Mouse (Mus musculus) adrenal gland, adult 18-20 months (tissue): Measurements from ENCODE around the gene Tmem129. TPM values are rescaled to one million over a fixed set of nuclear protein-coding genes. Genes with fewer than 3 reads are reported as not detected.

Experiments used
- DNase-seq, 2 experiments: peaks; one replicate each; pipeline ENCODE4 v3.0.0; 2021 to 2022; ENCODE audit warnings: low spot score in 2 of 2
- long read RNA-seq, 2 experiments: library from polyadenylated mRNA; stranded (forward); transcript quantifications; one replicate each; pipeline ENCODE4 v2.0.0; 2021
- total RNA-seq, 2 experiments: library from RNA; stranded (reverse); gene quantifications; 1 replicate in 1 of 2; 2 replicates in 1 of 2; pipeline ENCODE4 v1.2.3; 2021

Tmem129 gene
- total RNA-seq, result 10 to 100 TPM; 25.7 to 28.9 TPM
- long read RNA-seq, experiment 1, transcript Tmem129-201 (4 exons, 2,828 nt), result major isoform, 28 of 45 reads
- long read RNA-seq, experiment 1, transcript Tmem129-203 (4 exons, 2,369 nt), result minor isoform, 9 of 45 reads
- long read RNA-seq, experiment 1, partial matches to known transcripts, result 5 of 45 reads
- long read RNA-seq, experiment 1, other reads (novel, unspliced or antisense), result 3 of 45 reads
- long read RNA-seq, experiment 2, transcript Tmem129-203 (4 exons, 2,369 nt), result minor isoform, 9 of 104 reads
- long read RNA-seq, experiment 2, transcript Tmem129-201 (4 exons, 2,828 nt), result major isoform, 76 of 104 reads
- long read RNA-seq, experiment 2, partial matches to known transcripts, result 5 of 104 reads
- long read RNA-seq, experiment 2, other reads (novel, unspliced or antisense), result 14 of 104 reads

DNA sequence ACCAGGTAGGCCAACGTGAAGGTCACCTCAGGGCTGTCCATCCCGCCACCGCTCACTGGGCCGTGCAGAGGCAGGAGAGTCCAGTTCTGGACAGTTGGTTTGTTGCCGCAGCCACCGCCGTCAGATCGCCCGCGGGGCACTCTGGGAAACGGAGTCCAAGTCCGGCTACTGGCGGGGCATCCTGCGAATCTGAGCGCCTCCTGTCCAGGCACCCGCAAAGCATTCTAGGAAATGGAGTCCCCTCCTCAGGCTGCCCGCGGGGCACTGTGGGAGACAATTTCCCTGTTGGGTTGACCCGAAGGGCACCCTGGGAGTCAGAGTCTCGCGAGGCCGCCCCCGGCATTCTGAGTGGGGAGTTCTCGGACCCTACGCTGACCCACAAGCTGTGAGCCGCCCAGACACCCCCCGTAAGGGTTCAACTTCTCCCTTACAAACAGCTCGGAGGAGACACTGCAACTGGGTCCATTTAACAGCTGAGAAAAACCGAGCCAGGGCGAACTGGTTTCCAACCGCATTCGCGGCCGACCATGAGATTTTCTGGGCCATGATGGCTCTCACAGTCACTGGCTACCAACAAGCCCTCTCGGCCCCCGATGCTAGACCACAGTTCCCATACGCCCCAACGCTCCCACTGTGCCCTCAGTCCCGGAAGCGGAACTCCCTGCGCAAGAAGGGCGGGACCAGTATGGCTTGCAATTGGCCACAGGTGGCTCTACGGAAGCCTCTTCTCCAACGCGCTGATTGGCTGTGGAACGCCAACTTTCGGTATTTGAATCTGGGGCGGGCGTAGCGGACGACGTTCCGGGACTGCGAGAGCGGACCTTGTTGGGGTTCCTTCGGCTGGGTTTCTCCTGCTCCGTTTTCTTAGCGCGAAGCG is at the start of gene Tmem129, which contains the start of gene Tacc3:
Tmem129 (minus strand) TSS at position 630 of the 877 bp plus-strand sequence.
Tacc3 (plus strand) TSS at position 342 of the 877 bp plus-strand sequence.
- DNase-seq, result peak; percentile 92 to 94

DNA sequence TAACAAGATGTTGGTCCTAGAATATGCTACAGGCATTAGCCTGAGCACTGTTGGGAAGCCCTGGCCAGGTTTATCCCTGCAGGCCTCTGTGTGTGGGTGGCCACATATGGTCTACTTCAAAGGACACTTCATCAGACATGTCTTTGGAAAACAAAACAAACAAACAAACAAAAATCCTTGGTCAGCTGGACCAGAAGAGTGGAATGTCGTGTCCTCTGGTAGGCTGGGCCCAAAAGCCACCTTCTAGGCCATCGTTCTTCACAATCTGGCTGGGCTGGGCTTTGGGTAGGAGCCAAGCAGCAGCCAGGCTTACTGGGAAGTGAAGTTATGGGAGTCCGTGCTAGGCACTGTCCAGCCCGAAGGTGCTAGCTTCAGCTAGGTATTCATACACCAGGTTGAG is 48.9 kb upstream of the Tmem129 start:
- DNase-seq, result no peak

DNA sequence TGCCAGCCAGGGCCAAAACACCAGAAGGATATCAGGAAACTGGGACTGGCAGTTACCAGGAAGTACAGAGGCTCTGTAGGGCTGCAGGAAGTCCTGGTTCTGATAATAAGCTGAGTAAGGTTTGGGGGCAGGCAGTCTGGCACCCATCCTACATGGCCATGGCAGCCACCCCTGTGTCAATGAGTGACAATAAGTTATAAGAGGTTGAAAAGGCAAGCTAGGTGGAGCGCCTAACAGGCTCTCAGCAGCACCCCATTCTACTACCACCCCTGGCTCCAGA is 48.1 kb upstream of the Tmem129 start:
- no peak for DNase-seq

DNA sequence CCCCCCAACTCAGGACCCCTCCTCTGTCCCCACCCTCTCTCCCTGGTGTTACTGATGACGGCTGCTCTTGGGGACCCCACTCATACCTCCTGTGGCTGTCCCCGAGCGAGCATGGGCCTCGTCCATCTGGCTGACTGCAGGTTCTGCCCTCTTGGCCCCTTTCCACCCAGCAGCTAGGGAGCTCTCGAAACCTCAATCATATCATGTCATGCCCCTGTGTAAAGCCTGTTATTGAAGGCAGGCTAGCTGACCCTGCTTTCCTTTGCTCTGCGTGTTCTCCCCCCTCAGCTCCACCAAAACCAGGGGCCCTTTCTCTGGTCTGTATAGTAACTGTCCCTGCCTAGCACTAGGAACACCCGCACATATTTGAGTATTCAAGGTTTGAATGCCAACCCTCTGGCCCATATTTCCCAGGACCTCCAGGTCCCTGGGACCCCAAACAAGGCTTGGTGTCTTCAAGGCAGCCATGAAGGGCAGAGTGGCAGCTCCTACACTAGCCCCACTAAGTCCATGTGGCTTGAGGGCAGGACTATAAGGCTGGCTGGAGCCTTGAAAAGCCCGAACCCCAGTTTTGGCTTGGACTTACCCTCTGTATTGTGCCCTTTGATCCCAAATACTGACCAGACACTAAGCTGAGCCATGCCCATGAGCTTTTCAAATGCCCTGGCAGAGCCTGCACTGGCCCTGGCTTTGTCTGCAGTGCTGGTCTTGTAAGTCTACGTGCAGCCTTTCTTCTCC is 47.6 kb upstream of the Tmem129 start:
- DNase-seq, result no peak

DNA sequence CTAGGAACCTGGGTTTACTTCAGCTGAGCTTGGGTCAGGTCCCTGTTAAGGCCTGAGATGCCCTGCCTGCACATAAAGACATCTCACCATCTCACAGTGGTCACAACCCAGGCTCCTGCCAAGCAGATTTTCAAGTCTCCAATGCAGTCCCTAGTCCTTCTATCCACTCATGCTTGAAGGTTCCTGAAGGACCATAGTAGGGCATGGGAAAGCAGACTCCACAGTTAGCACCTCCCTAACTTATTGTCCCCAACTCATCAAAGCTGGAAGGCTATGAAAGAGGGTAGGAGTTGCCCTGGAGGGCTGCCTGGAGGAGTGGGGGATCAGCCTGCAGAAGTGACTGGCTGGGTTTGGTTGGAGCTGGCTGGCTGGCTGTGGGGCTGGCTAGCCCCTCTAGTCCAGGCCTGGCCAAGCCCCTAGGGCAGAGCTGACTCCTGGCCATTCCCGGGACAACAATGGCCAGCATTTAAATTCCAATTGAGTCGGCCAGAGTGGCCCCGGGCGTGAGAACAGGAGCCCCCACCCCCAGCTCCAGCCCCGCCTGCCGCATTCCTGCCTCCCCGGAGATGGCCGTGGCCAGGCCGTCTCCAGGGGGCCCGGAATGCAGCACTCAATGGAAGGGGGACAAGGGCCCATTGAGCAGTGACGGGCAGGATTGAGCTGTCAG is 46.9 kb upstream of the Tmem129 start:
- DNase-seq, result no peak

DNA sequence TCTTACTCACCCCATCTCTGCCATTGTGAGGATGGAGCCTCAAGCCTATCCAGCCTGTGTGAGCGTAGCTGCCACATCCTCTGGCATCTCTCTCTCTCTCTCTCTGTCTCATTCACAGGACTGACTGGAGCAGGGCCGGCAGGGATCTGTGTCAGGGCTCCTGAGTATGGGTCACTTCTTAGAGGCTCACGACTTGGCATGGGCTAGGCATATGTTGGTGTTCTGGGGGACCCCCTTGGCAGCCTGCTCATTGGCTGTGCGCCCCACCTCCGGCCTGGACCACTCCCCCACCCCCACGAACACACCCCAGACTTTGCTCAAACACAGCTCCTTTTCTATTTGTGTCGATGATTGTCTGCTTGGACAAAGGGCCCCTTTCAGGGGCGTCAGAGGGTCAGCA is 45.8 kb upstream of the Tmem129 start:
- no peak for DNase-seq

DNA sequence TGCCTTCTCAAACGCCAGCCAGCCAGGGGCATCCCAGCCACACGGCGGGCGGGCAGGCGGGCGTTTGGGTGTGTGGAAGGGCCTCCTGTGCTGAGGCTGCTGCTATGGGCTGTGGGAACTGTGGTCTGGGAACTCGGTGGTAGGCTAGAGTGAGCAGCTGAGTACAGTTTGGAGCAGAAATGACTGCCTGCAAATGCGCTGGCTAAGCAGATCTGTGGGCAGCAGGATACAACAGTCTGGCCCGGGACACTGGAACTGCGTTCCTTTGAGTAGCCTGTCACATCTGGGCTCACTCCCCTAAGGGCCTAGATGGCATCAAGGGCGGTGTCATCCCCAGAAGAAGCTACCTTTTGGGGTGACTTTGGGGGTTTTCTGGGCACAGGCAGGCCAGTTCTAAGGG is 43.6 kb upstream of the Tmem129 start:
- DNase-seq, result no peak

DNA sequence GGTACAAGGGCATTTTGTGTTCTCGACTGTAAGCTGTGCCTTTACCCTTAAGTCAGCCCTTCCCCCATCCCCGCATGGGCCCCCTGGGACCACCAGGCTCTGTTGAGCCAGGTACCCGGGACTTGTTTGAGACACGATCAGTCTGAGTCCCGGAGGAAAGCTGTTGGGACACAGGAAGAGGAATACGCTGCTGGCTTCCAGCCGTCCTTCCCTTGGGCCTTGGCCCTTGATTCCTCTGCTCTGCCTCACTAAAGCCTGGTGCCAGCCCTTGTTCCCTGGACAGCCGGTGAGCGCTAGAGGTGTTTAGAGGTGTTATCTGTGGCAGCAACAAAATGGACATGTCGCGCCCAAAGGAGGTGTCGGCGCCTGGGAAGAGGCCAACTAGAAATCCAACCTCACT is 41.8 kb upstream of the Tmem129 start:
- DNase-seq, result no peak

DNA sequence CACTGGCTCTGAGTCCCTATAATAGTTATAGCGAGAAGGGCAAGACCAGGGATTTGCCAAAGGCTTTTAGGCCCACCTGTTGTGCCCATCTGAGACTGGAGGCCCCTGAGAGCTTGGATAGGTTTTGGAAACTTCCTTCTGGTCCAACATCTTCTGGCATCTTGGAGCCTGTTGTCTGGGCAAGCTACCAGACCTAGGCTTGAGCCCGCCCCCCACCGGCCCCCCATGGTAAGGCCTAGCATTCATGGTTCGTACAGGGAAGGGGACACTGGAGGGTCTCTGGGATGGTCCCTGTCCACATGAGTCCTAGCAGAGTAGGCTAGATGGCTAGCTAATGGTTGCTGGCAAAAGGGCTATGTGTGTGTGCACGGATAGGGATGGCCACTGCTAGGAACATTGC is 40.5 kb upstream of the Tmem129 start:
- DNase-seq, result no peak

DNA sequence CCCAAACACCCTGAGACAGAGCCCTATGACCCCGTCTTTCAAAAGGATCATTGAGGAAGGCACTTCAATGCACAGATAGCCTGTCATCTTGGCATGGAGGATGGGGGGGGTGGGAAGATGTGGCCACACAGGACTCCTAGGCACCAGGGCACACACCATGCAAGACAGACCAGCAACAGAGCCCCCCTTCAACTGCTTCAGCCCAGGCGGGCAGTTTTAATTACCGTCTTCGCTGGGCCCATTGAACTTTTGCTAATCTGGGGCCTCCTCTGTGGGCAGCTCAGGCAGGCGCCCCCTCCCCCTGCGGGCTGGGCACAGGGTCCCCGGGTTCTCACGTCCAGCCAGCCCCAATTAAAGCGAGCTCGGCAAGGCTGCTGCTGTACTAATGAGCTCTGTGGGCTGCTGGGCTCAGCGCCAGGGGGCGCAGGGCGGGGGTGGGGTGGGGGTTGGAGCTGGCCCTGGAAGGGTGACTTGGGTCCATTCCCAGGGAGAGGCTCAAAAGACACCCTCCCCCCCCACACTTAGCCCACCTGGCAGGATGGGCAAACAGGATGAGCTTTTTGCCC is 39.8 kb upstream of the Tmem129 start:
- no peak for DNase-seq

DNA sequence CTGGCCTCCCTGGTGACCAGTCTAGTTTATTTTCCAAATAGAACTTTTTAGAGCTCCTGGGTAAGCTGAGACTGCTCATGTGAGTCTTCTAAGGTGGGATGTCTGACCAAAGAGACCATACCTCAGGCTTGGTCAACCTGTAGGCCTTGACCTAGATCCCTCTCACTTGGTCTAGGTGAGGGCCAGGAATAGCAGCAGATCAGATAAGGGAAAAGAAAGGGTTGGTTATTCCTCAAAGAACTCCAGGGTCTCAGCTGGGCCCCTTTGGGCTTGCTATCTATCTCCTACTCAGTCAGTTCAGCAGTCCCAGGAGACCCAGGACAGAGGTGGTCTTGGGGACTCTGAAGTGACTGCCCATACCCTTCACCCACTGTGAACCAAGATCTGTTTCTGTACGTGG is 39.3 kb upstream of the Tmem129 start:
- DNase-seq, result no peak

DNA sequence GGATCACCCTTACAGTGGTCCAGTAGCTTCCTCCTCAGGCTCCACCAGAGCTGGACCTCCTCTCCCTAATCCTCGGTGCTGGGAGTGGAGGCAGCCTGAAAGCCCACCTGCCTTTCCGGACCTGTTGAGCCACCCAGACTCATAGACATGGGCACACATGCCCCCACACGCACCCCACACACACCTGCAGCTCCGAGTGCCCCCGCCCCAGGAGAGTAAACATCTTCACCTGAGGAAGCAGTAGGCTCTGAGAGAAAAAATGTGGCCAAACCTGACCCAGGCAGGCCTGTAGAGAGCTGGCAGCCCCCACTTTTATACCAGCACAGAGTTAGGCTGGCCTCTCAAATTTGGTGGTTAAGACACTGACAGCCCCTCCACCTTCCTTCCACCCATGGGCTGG is 38.2 kb upstream of the Tmem129 start:
- no peak for DNase-seq

DNA sequence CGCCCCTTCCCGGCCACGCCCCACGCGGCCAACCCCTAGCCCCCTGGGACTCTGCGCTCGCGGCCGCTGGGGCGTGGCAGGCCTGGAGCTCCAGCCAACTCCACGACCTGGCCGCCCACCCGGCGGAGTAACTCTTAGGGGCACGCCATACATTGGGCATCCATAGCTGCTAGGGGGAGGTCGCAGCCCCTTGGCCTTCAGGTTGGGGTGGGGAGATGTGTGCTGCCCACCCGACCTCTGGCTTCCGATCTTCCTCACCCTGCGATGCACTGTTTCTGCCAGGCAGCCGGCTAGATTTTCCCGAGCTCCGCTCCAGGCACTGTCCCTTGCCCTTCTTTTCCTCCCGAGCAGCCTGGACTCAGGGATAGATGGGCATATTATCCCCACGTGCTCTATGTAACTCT is 37.5 kb upstream of the Tmem129 start:
- DNase-seq, result no peak

DNA sequence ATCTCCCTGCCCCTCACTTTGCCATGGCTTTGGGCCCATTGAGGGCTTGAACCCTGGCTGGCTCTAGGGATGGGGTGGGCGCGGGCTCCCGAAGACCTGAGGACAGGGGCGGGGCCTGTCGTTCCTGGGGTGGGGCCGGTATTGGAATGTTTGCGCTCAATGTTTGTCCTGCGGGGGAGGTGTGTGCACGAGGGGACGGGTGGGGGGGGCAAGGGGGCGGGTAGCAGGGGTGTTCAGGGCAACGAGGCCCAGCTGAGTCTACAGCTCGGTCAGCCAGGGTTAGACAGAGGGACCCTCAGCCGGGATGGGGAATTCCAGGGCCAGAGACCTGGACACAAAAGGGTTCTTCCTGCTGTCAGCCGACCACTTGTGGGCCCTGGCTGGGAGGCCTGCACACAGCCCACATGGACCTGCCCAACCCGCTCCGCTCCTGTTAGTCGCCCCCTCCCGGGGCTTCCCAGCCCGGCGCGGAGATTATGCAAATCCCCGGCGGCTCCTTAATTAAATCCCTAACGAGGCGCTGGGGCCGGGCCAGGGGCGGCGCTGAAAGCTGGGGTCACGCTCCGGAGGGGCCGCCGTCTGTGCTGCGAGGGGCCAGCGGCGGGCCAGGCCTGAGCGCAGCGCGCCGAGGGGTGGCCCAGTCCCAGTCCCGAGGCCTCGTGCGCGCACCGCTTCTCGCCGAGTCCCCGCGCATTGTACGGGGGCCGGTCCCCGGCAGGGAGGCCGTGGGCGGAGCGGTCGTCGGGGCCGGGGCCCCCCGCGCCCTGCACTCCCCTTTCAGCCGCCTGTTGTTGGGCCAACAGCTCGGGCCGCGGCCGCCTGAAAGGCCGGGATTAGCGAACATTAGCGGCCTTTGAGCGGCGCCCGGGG is 36.9 kb upstream of the Tmem129 start:
- peak; percentile 16 to 33 for DNase-seq

DNA sequence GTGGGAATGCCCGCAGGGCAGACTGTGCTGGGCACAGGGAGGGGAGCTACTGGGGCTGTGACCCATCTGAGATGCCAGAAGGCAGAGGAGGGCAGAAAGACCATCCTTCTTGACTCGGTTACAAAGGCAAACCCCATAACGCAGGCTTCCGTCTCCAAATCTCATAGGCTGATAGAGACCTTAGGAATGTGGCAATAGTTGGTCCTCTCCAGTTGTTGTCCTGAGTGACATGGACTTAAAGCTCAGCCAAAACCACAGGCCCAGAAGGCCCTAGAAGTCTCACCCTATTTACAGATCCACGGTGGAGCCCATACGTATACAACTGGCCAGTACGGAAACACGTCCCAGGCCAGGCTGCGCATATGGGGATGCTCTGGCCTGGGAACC is 36.2 kb upstream of the Tmem129 start:
- no peak for DNase-seq

DNA sequence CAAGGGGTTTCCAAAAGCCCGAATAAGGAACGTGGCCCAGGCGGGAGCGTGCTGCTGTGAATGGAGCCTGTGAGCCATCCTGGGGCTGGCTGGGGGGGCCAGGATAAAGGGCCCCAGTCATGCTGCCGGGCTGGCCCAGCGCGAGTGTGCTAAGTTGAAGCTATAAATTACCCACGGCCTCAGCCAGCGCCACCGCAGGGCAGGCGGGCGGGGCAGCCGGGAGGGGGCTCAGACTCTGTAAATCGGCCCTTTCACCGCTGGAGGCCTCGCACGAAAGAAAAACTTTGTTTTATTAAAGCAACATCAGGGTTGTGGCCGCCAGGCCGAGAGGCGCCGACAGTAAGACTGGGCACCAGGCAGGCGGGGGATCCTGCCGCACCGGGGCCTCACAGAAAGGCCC is 34.2 kb upstream of the Tmem129 start:
- no peak for DNase-seq

DNA sequence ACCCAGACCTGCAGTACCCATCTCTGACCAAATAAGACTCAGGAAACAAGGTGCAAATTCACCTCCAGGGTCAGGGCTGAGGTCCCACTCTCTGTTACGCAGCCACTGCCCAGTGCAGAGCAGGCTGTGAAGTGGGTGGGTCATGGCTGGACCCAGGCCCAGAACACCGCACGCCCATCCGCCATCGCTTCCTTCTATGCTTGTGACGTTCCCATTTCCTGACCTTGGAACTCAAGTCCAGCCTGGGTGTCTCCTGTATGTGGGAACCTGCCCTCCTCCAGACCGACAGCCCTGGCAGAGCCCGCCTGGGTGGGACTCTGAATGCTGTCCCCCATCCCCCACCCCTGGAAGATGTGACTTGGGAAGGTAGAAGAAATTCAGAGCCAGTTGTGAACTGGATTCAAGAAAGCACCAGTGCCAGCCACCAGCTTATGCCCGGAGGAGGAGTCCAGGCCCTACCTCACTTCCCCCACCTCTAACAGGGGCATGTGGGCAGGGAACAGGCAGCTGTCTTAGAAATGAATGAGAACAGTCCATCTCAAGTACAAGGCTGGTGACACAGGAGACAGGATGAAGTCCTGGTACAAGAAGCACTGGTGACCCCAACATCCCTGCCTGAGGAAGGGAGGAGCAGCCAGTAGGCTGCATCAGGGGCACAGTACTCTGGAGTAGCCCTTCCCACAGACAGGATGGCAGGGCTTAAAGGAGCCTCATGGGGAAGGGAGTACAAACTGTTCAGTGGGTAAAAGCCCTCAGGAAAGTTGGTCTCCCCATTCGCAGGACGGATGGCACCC is 31.8 kb upstream of the Tmem129 start:
- DNase-seq, result no peak

DNA sequence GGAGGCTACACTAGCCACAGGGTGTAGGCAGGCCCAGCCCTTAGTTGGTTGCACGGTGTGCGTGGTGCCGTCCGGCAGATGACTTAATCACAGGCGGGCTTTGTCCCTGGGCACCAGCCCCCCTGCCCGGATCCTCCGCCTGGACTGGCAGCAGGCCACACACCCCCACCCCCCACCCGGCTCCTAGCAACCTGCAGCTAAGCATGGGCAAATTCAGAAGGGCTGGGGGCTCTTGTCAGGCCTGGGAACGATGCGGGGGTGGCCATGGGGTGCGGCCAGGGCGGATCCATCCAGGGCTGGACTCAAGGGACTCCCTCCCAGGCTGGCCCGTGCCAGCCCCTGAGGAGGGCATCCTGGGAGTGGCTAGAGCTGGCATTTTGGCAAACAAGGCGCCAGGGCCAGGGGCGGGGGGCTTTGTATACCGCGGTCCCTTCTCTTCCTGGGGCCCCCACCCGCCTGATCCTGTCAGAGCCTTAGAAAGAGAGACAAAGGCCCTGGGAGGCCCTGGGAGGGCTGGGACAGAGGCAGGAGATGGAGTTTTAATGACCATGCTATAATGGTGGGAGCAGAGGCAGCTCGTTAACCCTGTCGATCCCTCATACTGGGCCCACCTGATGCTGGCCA is 31.1 kb upstream of the Tmem129 start:
- DNase-seq, result no peak
